Mouse (Mus musculus) hindbrain, postnatal 0 days (tissue): ENCODE data around the gene Napsa. TPM values are rescaled to one million over a fixed set of nuclear protein-coding genes. Genes with fewer than 3 reads are reported as not detected.

Experiments used
- ATAC-seq: fragments of 200-750 bp; cut with Nextera tagmentation; 2 replicates; pipeline ENCODE4 v1.8.0; 2017; ENCODE audit warnings: mild to moderate bottlenecking, moderate TSS enrichment, moderate library complexity
- DNase-seq: peaks from one replicate; pipeline ENCODE4 v3.0.0-alpha.2; 2015; ENCODE audit warnings: low spot score
- H3K27ac ChIP-seq: fragments of 300-500 bp; sonication (generic); 2 replicates; pipeline ENCODE4 v1.5.1; 2014; ENCODE audit warnings: mild to moderate bottlenecking
- H3K27me3 ChIP-seq: fragments of 300-500 bp; sonication (generic); 2 replicates; pipeline ENCODE4 v1.6.1; 2014; ENCODE audit warnings: low read length, mixed read lengths; ENCODE audit not compliant: insufficient read depth
- H3K36me3 ChIP-seq: fragments of 300-500 bp; sonication (generic); 2 replicates; pipeline ENCODE4 v1.6.1; 2014; ENCODE audit warnings: low read length, mixed read lengths; ENCODE audit not compliant: insufficient read depth
- H3K4me1 ChIP-seq: fragments of 300-500 bp; sonication (generic); 2 replicates; pipeline ENCODE4 v1.6.1; 2014; ENCODE audit warnings: antibody characterized with exemption, low read length, mixed read lengths; ENCODE audit not compliant: insufficient read depth
- H3K4me2 ChIP-seq: fragments of 300-500 bp; sonication (generic); 2 replicates; pipeline ENCODE4 v1.6.1; 2014; ENCODE audit warnings: low read depth, mild to moderate bottlenecking, low read length, moderate library complexity, mixed read lengths
- H3K4me3 ChIP-seq: fragments of 300-500 bp; sonication (generic); 2 replicates; pipeline ENCODE4 v1.5.1; 2014; ENCODE audit warnings: low read length
- H3K9ac ChIP-seq: fragments of 300-500 bp; sonication (generic); replicated peaks from 2 replicates; pipeline ENCODE4 v1.6.1; 2014; ENCODE audit warnings: mild to moderate bottlenecking, low read length, moderate library complexity, mixed read lengths
- H3K9me3 ChIP-seq: fragments of 300-500 bp; sonication (generic); 2 replicates; pipeline ENCODE4 v1.6.1; 2016; ENCODE audit warnings: low read length, mixed read lengths
- CTCF ChIP-seq: IDR thresholded peaks from 2 replicates; pipeline ENCODE4 v1.5.1; 2016; ENCODE audit warnings: antibody characterized with exemption, control low read depth, low read depth
- WGBS: fragments of 180-500 bp; shearing (Covaris S2); extraction: QIAGEN DNeasy Blood & Tissue Kit; methylation state at CpG from one replicate; pipeline ENCODE4 v1.1.7; 2014; 5-methylcytosine and 5-hydroxymethylcytosine counted together
- polyA plus RNA-seq: library from polyadenylated mRNA; unstranded; fragments of >200 nt; fragmentation: Nextera tagmentation; extraction: Ambion mirVana; gene quantifications from 2 replicates; pipeline ENCODE4 v1.2.1, GENCODE M21; 2015
- total RNA-seq: library from RNA; depleted of rRNA; stranded (reverse); fragments of >200 nt; gene quantifications from 2 replicates; pipeline ENCODE4 v1.2.3, GENCODE M21; 2014

Napsa gene
- total and polyA plus RNA-seq, 2 experiments from 2014 or later: 0.26 TPM; not detected in 1

DNA sequence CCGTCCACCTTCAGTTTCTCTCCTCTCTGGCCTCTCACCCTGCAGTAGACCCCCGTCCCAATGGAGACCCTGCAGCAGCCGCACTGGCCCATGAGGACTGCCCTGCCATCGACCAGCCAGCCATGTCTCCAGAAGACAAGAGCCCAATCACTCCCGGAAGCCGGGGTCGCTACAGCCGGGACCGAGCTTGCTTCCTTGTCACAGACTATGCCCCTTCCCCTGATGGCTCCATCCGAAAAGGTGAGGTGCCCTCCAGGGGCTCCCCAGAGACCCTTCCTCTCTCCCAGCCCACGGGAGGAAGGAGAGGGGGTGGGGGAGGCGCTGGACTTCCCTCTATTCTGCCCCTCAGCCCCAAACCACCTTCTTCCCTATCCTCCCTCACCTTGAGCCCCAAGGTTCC lies 26.2 kb downstream of the Napsa start:
- H3K4me1 ChIP-seq: peaks cover 11% of the 10 kb centered on the region; the same call in 1 of the 2 replicates
- 81% methylated on average over 12 of the region's 12 CpGs for WGBS
- no peaks in the 10 kb centered on the region for H3K27me3 ChIP-seq
- ATAC-seq: no peak
- H3K9ac ChIP-seq: no peak overlapping the region
- no peak for DNase-seq
- no peak overlapping the region for H3K27ac ChIP-seq
- TF ChIP-seq CTCF: no peak
- no peak overlapping the region for H3K4me2 ChIP-seq
- no peaks in the 10 kb centered on the region for H3K9me3 ChIP-seq
- H3K36me3 ChIP-seq: no peaks in the 10 kb centered on the region; the same call in 1 of the 2 replicates
- no peak overlapping the region for H3K4me3 ChIP-seq

GRCm38 (mm10) chr7:44600691-44601262 lies 28.6 kb downstream of the Napsa start:
- Histone ChIP-seq H3K36me3 (no peaks in the 10 kb centered on the region), H3K4me1 (peaks cover 5% of the 10 kb centered on the region), H3K4me3 (no peak overlapping the region), H3K4me2 (no peak overlapping the region), H3K9me3 (no peaks in the 10 kb centered on the region), H3K9ac (no peak overlapping the region), H3K27me3 (no peaks in the 10 kb centered on the region), H3K27ac (no peak overlapping the region)
- no peak for TF ChIP-seq CTCF
- no peak for DNase-seq
- no peak for ATAC-seq
- 87% methylated on average over 8 of the region's 10 CpGs for WGBS

DNA sequence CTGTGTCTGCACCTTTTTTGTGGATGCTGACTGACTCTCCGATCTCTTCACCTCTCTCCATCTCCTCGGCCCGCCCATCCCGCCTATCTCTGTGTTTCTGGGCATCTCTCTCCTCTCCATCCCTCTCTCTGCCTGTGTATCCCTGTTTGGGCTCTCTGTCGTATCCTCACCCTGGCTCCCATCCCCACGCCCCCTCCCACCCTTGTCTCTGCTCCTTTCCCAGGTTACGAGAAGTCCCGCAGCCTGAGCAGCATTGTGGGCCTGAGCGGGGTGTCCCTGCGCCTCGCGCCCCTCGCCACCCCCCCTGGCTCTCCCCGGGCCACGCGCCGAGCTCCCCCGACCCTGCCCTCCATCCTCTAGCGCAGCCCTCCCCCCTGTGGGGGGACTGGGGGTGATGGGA lies 29.5 kb downstream of the Napsa start:
- WGBS: 21% methylated on average over 19 of the region's 19 CpGs
- Histone ChIP-seq H3K9ac (no peak overlapping the region), H3K36me3 (no peaks in the 10 kb centered on the region), H3K4me1 (peaks cover 9% of the 10 kb centered on the region), H3K4me3 (no peak overlapping the region), H3K27me3 (peaks cover 4% of the 10 kb centered on the region; the same call in 1 of the 2 replicates), H3K4me2 (no peak overlapping the region), H3K9me3 (no peaks in the 10 kb centered on the region), H3K27ac (no peak overlapping the region)
- ATAC-seq (no peak), DNase-seq (no peak)
- TF ChIP-seq CTCF: no peak

- Histone ChIP-seq H3K4me3 (no peak overlapping the region), H3K27me3 (peaks cover 4% of the 10 kb centered on the region; the same call in 1 of the 2 replicates), H3K9ac (no peak overlapping the region), H3K27ac (no peak overlapping the region), H3K4me2 (0 out of 2 replicates have a peak overlapping the region, but pooled peaks have one; percentile 5), H3K36me3 (no peaks in the 10 kb centered on the region), H3K4me1 (peaks cover 11% of the 10 kb centered on the region), H3K9me3 (no peaks in the 10 kb centered on the region)
- WGBS: 18% methylated on average over 11 of the region's 11 CpGs
- ATAC-seq (no peak), DNase-seq (peak; percentile 49)
- no peak for TF ChIP-seq CTCF
Observed at GRCm38 (mm10) chr7:44602443-44602842, 30.3 kb downstream of the Napsa start.

- H3K9me3 ChIP-seq: no peaks in the 10 kb centered on the region
- no peak for DNase-seq
- 4% methylated on average over 20 of the region's 20 CpGs for WGBS
- H3K4me1 ChIP-seq: peaks cover 11% of the 10 kb centered on the region
- no peaks in the 10 kb centered on the region for H3K36me3 ChIP-seq
- H3K4me3 ChIP-seq: no peak overlapping the region
- no peak overlapping the region for H3K9ac ChIP-seq
- no peak overlapping the region for H3K27ac ChIP-seq
- ATAC-seq: no peak
- TF ChIP-seq CTCF: no peak
- peak overlapping the region; percentile 52 for H3K4me2 ChIP-seq
- peaks cover 4% of the 10 kb centered on the region; the same call in 1 of the 2 replicates for H3K27me3 ChIP-seq
Observed at GRCm38 (mm10) chr7:44603186-44603855, 31.1 kb downstream of the Napsa start.

DNA sequence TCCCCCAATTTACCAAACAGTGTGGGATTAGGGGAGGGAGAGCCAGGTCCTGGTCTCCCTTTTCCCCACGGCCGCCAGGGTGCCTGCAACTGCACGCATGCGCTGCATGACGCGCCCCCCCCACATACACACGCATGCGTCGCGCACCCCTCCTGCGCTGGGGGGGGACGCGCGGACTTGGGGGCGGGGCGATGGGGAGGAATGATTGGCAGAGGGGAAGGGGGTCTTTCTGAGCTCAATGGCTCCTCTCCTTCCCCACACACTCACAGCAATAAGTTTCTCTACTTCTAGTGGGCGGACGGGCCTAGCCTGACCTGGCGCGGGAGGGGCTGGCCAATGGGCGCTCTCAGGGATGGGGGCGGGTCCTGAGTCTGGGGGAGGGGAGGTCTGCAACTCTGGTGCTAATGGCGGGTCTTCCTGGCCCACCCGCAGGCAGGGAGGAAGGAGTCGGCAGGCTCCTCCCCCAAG lies 32.0 kb downstream of the Napsa start:
- no peak overlapping the region for H3K9ac ChIP-seq
- TF ChIP-seq CTCF: peak; percentile 56
- peak overlapping the region; percentile 52 for H3K4me2 ChIP-seq
- WGBS: under 1% methylated on average over 24 of the region's 25 CpGs
- peaks cover 4% of the 10 kb centered on the region; the same call in 1 of the 2 replicates for H3K27me3 ChIP-seq
- H3K9me3 ChIP-seq: no peaks in the 10 kb centered on the region
- peak overlapping the region; percentile 24 for H3K4me3 ChIP-seq
- H3K36me3 ChIP-seq: no peaks in the 10 kb centered on the region
- H3K4me1 ChIP-seq: peaks cover 11% of the 10 kb centered on the region
- DNase-seq: peak; percentile 78
- ATAC-seq: peak; percentile 66
- H3K27ac ChIP-seq: no peak overlapping the region

DNA sequence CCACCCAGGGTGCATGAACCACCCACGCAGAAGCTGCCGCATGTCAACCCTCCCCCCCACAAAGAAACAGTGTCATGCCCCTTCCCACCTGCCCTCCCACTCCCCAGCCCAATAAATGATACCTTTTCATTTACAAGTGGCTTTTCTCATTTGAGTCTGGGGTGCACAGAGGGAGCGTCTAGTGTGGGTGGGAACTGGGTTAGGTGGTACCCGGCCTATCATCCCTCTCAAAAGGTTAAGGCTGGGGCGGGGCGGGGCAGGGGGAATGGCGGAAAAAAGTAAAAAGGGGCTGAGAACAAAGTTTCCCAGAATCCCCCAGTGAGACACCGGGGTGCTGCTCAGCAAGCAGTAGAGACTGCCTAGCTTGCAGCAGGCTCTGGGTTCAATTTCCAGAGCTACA lies 32.4 kb downstream of the Napsa start:
- ATAC-seq (no peak), DNase-seq (no peak)
- Histone ChIP-seq H3K4me3 (peak overlapping the region; percentile 24), H3K27me3 (peaks cover 4% of the 10 kb centered on the region; the same call in 1 of the 2 replicates), H3K4me1 (peaks cover 11% of the 10 kb centered on the region), H3K9ac (no peak overlapping the region), H3K4me2 (peak overlapping the region; percentile 52), H3K36me3 (no peaks in the 10 kb centered on the region), H3K27ac (no peak overlapping the region), H3K9me3 (no peaks in the 10 kb centered on the region)
- WGBS: 3% methylated on average over 8 of the region's 8 CpGs
- TF ChIP-seq CTCF: no peak
